Mouse (Mus musculus): ENCODE measurements around the gene Actr6. TPM values are rescaled to one million over a fixed set of nuclear protein-coding genes. Genes with fewer than 3 reads are reported as not detected.
"Not testable (repeated sequence)": the region's sequence is repeated elsewhere in the genome, so short reads cannot be mapped to it uniquely, and the experiment has no call there.

Actr6 gene
- polyA plus RNA-seq, 1 experiment from 2014 or later = 21.5 TPM

- Histone ChIP-seq H3K27ac (ENCODE audit: low read length) (no peak overlapping the region), H3K9ac (ENCODE audit: low read depth, low read length) (no peak overlapping the region), H3K27me3 (replicated peaks; ENCODE audit: control insufficient read depth, insufficient read depth, low read length) (no peaks in the 10 kb centered on the region), H3K36me3 (ENCODE audit: control insufficient read depth, insufficient read depth, low read length) (no peaks in the 10 kb centered on the region), H3K9me3 (ENCODE audit: control insufficient read depth, low read length) (no peaks in the 10 kb centered on the region), H3K4me3 (ENCODE audit: low read length) (no peak overlapping the region), H3K4me1 (ENCODE audit: control insufficient read depth, insufficient read depth, low read length) (no peaks in the 10 kb centered on the region), H3K4me2 (ENCODE audit: low read depth, low read length) (no peak overlapping the region)
- no peak for ATAC-seq
- WGBS = 61% methylated on average over 4 of the region's 4 CpGs
These were observed 55.5 kb downstream of the Actr6 start for GRCm38 (mm10) chr10:89676609-89677008.

DNA sequence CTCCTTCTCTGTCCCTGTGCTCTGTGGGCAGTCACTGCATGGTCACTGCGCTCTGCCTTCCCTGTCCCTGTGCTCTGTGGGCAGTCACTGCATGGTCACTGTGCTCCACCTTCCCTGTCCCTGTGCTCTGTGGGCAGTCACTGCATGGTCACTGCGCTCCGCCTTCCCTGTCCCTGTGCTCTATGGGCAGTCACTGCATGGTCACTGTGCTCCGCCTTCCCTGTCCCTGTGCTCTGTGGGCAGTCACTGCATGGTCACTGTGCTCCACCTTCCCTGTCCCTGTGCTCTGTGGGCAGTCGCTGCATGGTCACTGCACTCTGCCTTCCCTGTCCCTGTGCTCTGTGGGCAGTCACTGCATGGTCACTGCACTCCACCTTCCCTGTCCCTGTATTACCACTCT lies 61.7 kb downstream of the Actr6 start:
- H3K4me1 ChIP-seq (ENCODE audit: control insufficient read depth, insufficient read depth, low read length); H3K4me2 ChIP-seq (ENCODE audit: low read depth, low read length); H3K9ac ChIP-seq (ENCODE audit: low read depth, low read length); H3K27me3 ChIP-seq (replicated peaks; ENCODE audit: control insufficient read depth, insufficient read depth, low read length); H3K36me3 ChIP-seq (ENCODE audit: control insufficient read depth, insufficient read depth, low read length); ATAC-seq; H3K9me3 ChIP-seq (ENCODE audit: control insufficient read depth, low read length); H3K4me3 ChIP-seq (ENCODE audit: low read length); H3K27ac ChIP-seq (ENCODE audit: low read length): not testable (repeated sequence)
- 93% methylated on average over 5 of the region's 5 CpGs for WGBS

DNA sequence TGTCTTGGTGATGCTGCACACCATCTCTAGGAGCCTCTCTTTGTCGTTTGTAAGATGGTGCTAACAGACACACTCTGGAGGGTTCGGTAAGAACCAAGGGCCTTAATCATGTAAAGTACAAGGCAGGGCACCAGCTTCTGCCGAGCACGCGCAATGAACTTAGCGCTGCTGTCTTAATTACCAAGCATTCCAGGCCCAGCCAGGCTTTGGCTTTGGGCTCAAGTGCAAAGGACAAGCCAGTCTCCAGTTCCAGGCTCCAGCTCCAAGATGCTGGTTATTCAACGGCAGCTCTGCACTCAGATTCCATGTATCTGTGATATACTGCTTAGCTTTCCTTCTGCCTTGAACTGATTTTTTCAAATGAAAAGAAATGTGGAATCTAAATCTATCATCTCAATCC lies 64.5 kb downstream of the Actr6 start:
- Histone ChIP-seq H3K27ac (ENCODE audit: low read length) (no peak overlapping the region), H3K9ac (ENCODE audit: low read depth, low read length) (no peak overlapping the region), H3K4me1 (ENCODE audit: control insufficient read depth, insufficient read depth, low read length) (no peaks in the 10 kb centered on the region), H3K4me3 (ENCODE audit: low read length) (no peak overlapping the region), H3K36me3 (ENCODE audit: control insufficient read depth, insufficient read depth, low read length) (peaks cover 3% of the 10 kb centered on the region; the same call in 1 of the 2 replicates), H3K4me2 (ENCODE audit: low read depth, low read length) (no peak overlapping the region), H3K9me3 (ENCODE audit: control insufficient read depth, low read length) (no peaks in the 10 kb centered on the region), H3K27me3 (replicated peaks; ENCODE audit: control insufficient read depth, insufficient read depth, low read length) (no peaks in the 10 kb centered on the region)
- no peak for ATAC-seq
- 87% methylated on average over 7 of the region's 7 CpGs for WGBS

DNA sequence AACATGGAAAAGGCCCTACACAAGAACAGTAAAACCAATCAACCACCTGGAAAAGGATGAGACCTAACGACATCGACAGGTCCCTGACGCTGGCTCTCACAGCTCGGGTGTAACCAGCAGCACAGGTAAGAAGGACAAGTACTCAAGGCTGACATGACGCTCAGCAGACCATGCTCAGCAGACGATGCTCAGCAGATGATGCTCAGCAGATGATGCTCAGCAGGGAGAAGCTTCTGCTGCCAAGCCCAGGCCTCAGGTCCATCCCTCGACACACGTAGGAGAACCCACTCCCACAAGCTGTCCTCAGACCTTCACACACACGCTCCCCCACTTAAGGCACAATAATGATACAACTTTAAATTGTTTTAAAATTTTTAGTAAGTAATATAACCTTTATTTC lies 66.4 kb downstream of the Actr6 start:
- ATAC-seq = no peak

GRCm38 (mm10) chr10:89664977-89665645 lies 67.0 kb downstream of the Actr6 start:
- H3K9me3 ChIP-seq (ENCODE audit: control insufficient read depth, low read length) = no peaks in the 10 kb centered on the region
- H3K4me2 ChIP-seq (ENCODE audit: low read depth, low read length) = no peak overlapping the region
- no peak for ATAC-seq
- H3K4me1 ChIP-seq (ENCODE audit: control insufficient read depth, insufficient read depth, low read length) = no peaks in the 10 kb centered on the region
- H3K9ac ChIP-seq (ENCODE audit: low read depth, low read length) = no peak overlapping the region
- H3K27me3 ChIP-seq (replicated peaks; ENCODE audit: control insufficient read depth, insufficient read depth, low read length) = no peaks in the 10 kb centered on the region
- no peak overlapping the region for H3K4me3 ChIP-seq (ENCODE audit: low read length)
- H3K36me3 ChIP-seq (ENCODE audit: control insufficient read depth, insufficient read depth, low read length) = peaks cover 3% of the 10 kb centered on the region
- no peak overlapping the region for H3K27ac ChIP-seq (ENCODE audit: low read length)
- WGBS = 94% methylated on average over 8 of the region's 8 CpGs

More for the DNA sequence above, 66.4 kb downstream of the Actr6 start:
- Histone ChIP-seq H3K4me2 (ENCODE audit: low read depth, low read length) (no peak overlapping the region), H3K4me3 (ENCODE audit: low read length) (no peak overlapping the region), H3K36me3 (ENCODE audit: control insufficient read depth, insufficient read depth, low read length) (peaks cover 3% of the 10 kb centered on the region), H3K27me3 (replicated peaks; ENCODE audit: control insufficient read depth, insufficient read depth, low read length) (no peaks in the 10 kb centered on the region), H3K9ac (ENCODE audit: low read depth, low read length) (no peak overlapping the region), H3K27ac (ENCODE audit: low read length) (no peak overlapping the region), H3K9me3 (ENCODE audit: control insufficient read depth, low read length) (no peaks in the 10 kb centered on the region), H3K4me1 (ENCODE audit: control insufficient read depth, insufficient read depth, low read length) (no peaks in the 10 kb centered on the region)
- 90% methylated on average over 9 of the region's 9 CpGs for WGBS

Other genes with a start within 250 kb of the Actr6 start
- 84.0 and 108 TPM in 2 replicates for gene Nr1h4, start 198.7 kb downstream of the Actr6 start, polyA plus RNA-seq (2015; fragmentation: Nextera tagmentation; extraction: Ambion mirVana)
- 0.13 and 0.22 TPM in 2 replicates for gene Slc17a8, start 111.0 kb downstream of the Actr6 start, polyA plus RNA-seq (2015; fragmentation: Nextera tagmentation; extraction: Ambion mirVana)
- 5.3 and 6.1 TPM in 2 replicates for gene Scyl2, start 46.0 kb downstream of the Actr6 start, polyA plus RNA-seq (2015; fragmentation: Nextera tagmentation; extraction: Ambion mirVana)
- 17.2 and 19.4 TPM in 2 replicates for gene Uhrf1bp1l, start 12.7 kb upstream of the Actr6 start, polyA plus RNA-seq (2015; fragmentation: Nextera tagmentation; extraction: Ambion mirVana)
- gene Anks1b, start 141.2 kb upstream of the Actr6 start, polyA plus RNA-seq (2015; fragmentation: Nextera tagmentation; extraction: Ambion mirVana) = 0.71 and 1.2 TPM in 2 replicates

All from intestine, embryonic 16.5 days (tissue).